Mouse (Mus musculus) midbrain, embryonic 14.5 days (tissue): ENCODE results near the gene Topbp1. TPM values are rescaled to one million over a fixed set of nuclear protein-coding genes. Genes with fewer than 3 reads are reported as not detected.

Experiments used
- ATAC-seq: fragments of 200-750 bp; cut with Nextera tagmentation; 2 replicates; pipeline ENCODE4 v1.8.0; 2017; ENCODE audit warnings: moderate number of reproducible peaks, moderate library complexity; ENCODE audit not compliant: low FRiP score, low TSS enrichment
- DNase-seq: peaks from one replicate; pipeline ENCODE4 v3.0.0-alpha.2; 2015
- H3K27ac ChIP-seq: fragments of 300-500 bp; sonication (generic); replicated peaks from 2 replicates; pipeline ENCODE4 v1.5.1; 2014; ENCODE audit warnings: mild to moderate bottlenecking, low read depth, low read length, moderate library complexity
- H3K27me3 ChIP-seq: fragments of 300-500 bp; sonication (generic); 2 replicates; pipeline ENCODE4 v1.6.1; 2014; ENCODE audit warnings: low read length, control low read depth, mixed read lengths; ENCODE audit not compliant: control insufficient read depth, insufficient read depth
- H3K36me3 ChIP-seq: fragments of 300-500 bp; sonication (generic); 2 replicates; pipeline ENCODE4 v1.6.1; 2014; ENCODE audit warnings: low read length, control low read depth; ENCODE audit not compliant: control insufficient read depth, insufficient read depth
- H3K4me1 ChIP-seq: fragments of 300-500 bp; sonication (generic); 2 replicates; pipeline ENCODE4 v1.6.1; 2014; ENCODE audit warnings: mild to moderate bottlenecking, antibody characterized with exemption, low read length, control low read depth; ENCODE audit not compliant: control insufficient read depth, insufficient read depth
- H3K4me2 ChIP-seq: fragments of 300-500 bp; sonication (generic); 2 replicates; pipeline ENCODE4 v1.6.1; 2014; ENCODE audit warnings: mild to moderate bottlenecking, low read length, moderate library complexity
- H3K4me3 ChIP-seq: fragments of 300-500 bp; sonication (generic); replicated peaks from 2 replicates; pipeline ENCODE4 v1.5.1; 2014; ENCODE audit warnings: low read depth, low read length
- H3K9ac ChIP-seq: fragments of 300-500 bp; sonication (generic); replicated peaks from 2 replicates; pipeline ENCODE4 v1.6.1; 2014; ENCODE audit warnings: mild to moderate bottlenecking, low read length, moderate library complexity
- H3K9me3 ChIP-seq: fragments of 300-500 bp; sonication (generic); 2 replicates; pipeline ENCODE4 v1.6.1; 2016; ENCODE audit warnings: low read length, control low read depth, mixed read lengths; ENCODE audit not compliant: control insufficient read depth
- WGBS: fragments of 180-500 bp; shearing (Covaris S2); extraction: QIAGEN DNeasy Blood & Tissue Kit; methylation state at CpG from one replicate; pipeline ENCODE4 v1.1.7; 2014; 5-methylcytosine and 5-hydroxymethylcytosine counted together
- polyA plus RNA-seq: library from polyadenylated mRNA; unstranded; fragments of >200 nt; fragmentation: Nextera tagmentation; extraction: Ambion mirVana; gene quantifications from 2 replicates; pipeline ENCODE4 v1.2.1, GENCODE M21; 2014

Topbp1 gene
- 16.4 and 23.8 TPM in 2 replicates for polyA plus RNA-seq

- H3K4me2 ChIP-seq: peak within 1 kb of the TSS; percentile 91
- H3K4me1 ChIP-seq: peaks cover 8% of the 10 kb centered on the region
- no peaks in the 10 kb centered on the region for H3K27me3 ChIP-seq
- H3K27ac ChIP-seq: peak within 1 kb of the TSS; percentile 80
- WGBS: 0% methylated on average over 48 of the region's 49 CpGs
- peak within 1 kb of the TSS; percentile 91 for H3K4me3 ChIP-seq
- no peaks in the 10 kb centered on the region for H3K9me3 ChIP-seq
- peak; percentile 98 for ATAC-seq
- peak within 1 kb of the TSS; percentile 63 for H3K9ac ChIP-seq
- peak; percentile 98 for DNase-seq
- peaks cover 15% of the 10 kb centered on the region for H3K36me3 ChIP-seq
Observed at GRCm38 (mm10) chr9:103304927-103305326, at the start of gene Topbp1, which contains the start of gene 1300017J02Rik. TSS of gene Topbp1 (plus strand) at chr9:103305215. TSS of gene 1300017J02Rik (minus strand) at chr9:103305082.

- Histone ChIP-seq H3K4me1 (no peaks in the 10 kb centered on the region), H3K27ac (no peak overlapping the region), H3K4me2 (no peak overlapping the region), H3K9ac (no peak overlapping the region), H3K27me3 (no peaks in the 10 kb centered on the region), H3K9me3 (no peaks in the 10 kb centered on the region), H3K36me3 (no peaks in the 10 kb centered on the region), H3K4me3 (no peak overlapping the region)
- ATAC-seq (no peak), DNase-seq (no peak)
- 89% methylated on average over 4 of the region's 4 CpGs for WGBS
Observed at GRCm38 (mm10) chr9:103265778-103266177, 39.2 kb upstream of the Topbp1 start.

- WGBS: 30% methylated on average over 4 of the region's 4 CpGs
- ATAC-seq (no peak), DNase-seq (peak; percentile 46)
- no peak overlapping the region for H3K9ac ChIP-seq
- H3K27ac ChIP-seq: no peak overlapping the region
- no peaks in the 10 kb centered on the region for H3K36me3 ChIP-seq
- no peaks in the 10 kb centered on the region for H3K4me1 ChIP-seq
- H3K4me3 ChIP-seq: no peak overlapping the region
- H3K9me3 ChIP-seq: no peaks in the 10 kb centered on the region
- no peaks in the 10 kb centered on the region for H3K27me3 ChIP-seq
- H3K4me2 ChIP-seq: no peak overlapping the region
Observed at GRCm38 (mm10) chr9:103271104-103271503, 33.9 kb upstream of the Topbp1 start.

GRCm38 (mm10) chr9:103274819-103275218 lies 30.2 kb upstream of the Topbp1 start:
- Histone ChIP-seq H3K4me1 (no peaks in the 10 kb centered on the region), H3K27me3 (no peaks in the 10 kb centered on the region), H3K9ac (no peak overlapping the region), H3K4me3 (no peak overlapping the region), H3K9me3 (no peaks in the 10 kb centered on the region), H3K27ac (no peak overlapping the region), H3K4me2 (no peak overlapping the region), H3K36me3 (no peaks in the 10 kb centered on the region)
- 88% methylated on average over 8 of the region's 8 CpGs for WGBS
- DNase-seq: no peak
- no peak for ATAC-seq

- Histone ChIP-seq H3K4me3 (no peak overlapping the region), H3K4me2 (no peak overlapping the region), H3K4me1 (no peaks in the 10 kb centered on the region), H3K36me3 (no peaks in the 10 kb centered on the region), H3K27ac (no peak overlapping the region), H3K27me3 (no peaks in the 10 kb centered on the region), H3K9ac (no peak overlapping the region), H3K9me3 (no peaks in the 10 kb centered on the region)
- no peak for DNase-seq
- 74% methylated on average over 1 of the region's 1 CpGs for WGBS
- no peak for ATAC-seq
Observed at GRCm38 (mm10) chr9:103275676-103276075, 29.3 kb upstream of the Topbp1 start.

GRCm38 (mm10) chr9:103276876-103277275 lies 28.1 kb upstream of the Topbp1 start:
- Histone ChIP-seq H3K27me3 (no peaks in the 10 kb centered on the region), H3K9ac (no peak overlapping the region), H3K4me1 (no peaks in the 10 kb centered on the region), H3K36me3 (no peaks in the 10 kb centered on the region), H3K4me3 (no peak overlapping the region), H3K9me3 (no peaks in the 10 kb centered on the region), H3K27ac (no peak overlapping the region), H3K4me2 (no peak overlapping the region)
- 88% methylated on average over 6 of the region's 6 CpGs for WGBS
- ATAC-seq (no peak), DNase-seq (no peak)

- H3K4me1 ChIP-seq: no peaks in the 10 kb centered on the region
- WGBS: 70% methylated on average over 4 of the region's 4 CpGs
- ATAC-seq: no peak
Observed at GRCm38 (mm10) chr9:103286396-103286795, 18.6 kb upstream of the Topbp1 start.

GRCm38 (mm10) chr9:103286901-103287422 lies 18.1 kb upstream of the Topbp1 start:
- H3K4me3 ChIP-seq: no peak overlapping the region
- H3K36me3 ChIP-seq: no peaks in the 10 kb centered on the region
- H3K4me1 ChIP-seq: no peaks in the 10 kb centered on the region
- WGBS: 87% methylated on average over 13 of the region's 13 CpGs
- no peak overlapping the region for H3K4me2 ChIP-seq
- H3K9me3 ChIP-seq: no peaks in the 10 kb centered on the region
- ATAC-seq (no peak), DNase-seq (no peak)
- H3K27me3 ChIP-seq: no peaks in the 10 kb centered on the region
- H3K27ac ChIP-seq: no peak overlapping the region
- no peak overlapping the region for H3K9ac ChIP-seq

More at GRCm38 (mm10) chr9:103286396-103286795, 18.6 kb upstream of the Topbp1 start:
- Histone ChIP-seq H3K4me2 (no peak overlapping the region), H3K9me3 (no peaks in the 10 kb centered on the region), H3K27ac (no peak overlapping the region), H3K4me3 (no peak overlapping the region), H3K9ac (no peak overlapping the region), H3K27me3 (no peaks in the 10 kb centered on the region), H3K36me3 (no peaks in the 10 kb centered on the region)
- DNase-seq: no peak

- H3K9ac ChIP-seq: no peak overlapping the region
- H3K27ac ChIP-seq: no peak overlapping the region
- H3K9me3 ChIP-seq: no peaks in the 10 kb centered on the region
- no peaks in the 10 kb centered on the region for H3K27me3 ChIP-seq
- H3K4me2 ChIP-seq: no peak overlapping the region
- H3K4me3 ChIP-seq: no peak overlapping the region
- no peaks in the 10 kb centered on the region for H3K4me1 ChIP-seq
- no peak for DNase-seq
- WGBS: 86% methylated on average over 19 of the region's 19 CpGs
- H3K36me3 ChIP-seq: no peaks in the 10 kb centered on the region
- no peak for ATAC-seq
Observed at GRCm38 (mm10) chr9:103287840-103288488, 17.1 kb upstream of the Topbp1 start.
